8 mouse cellular contexts compared by ENCODE assay signal in the genomic region with DNA sequence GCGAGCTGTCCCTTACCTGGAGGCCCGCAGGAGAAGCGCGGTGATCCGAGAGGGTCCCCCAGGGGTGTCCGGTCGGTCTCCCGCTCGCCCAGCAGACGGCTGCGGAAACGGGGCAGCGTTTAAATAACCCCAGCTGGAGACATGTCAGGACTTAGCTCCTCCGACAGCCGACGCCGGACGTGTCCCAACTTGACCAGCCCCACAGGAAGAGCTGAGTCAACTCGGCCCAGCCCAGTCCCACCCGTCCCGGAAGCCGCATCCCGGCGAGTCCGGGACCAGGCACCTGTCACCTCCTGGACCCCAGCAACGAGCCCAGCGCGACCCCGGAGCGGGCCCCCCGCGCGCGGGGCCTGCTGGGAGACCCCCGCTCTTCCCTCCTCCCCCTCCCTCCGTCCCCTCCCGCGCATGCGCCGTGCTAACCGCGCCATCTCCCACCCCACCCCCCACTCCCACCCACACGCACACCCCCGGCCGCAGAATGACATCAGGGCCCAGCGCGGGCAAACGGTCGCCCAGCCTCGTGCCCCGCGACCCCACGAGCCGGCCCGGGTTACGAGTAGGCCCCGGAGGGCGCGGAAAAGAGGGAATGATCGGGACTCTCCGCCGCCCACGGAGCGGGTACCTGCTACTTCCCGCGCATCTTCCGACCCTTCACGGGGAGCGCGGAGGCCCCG. TPM values are rescaled to one million over a fixed set of nuclear protein-coding genes. Genes with fewer than 3 reads are reported as not detected.
DNase-seq lines count a peak whose midpoint lies in the region; ATAC-seq lines count a peak whose summit lies in the region.

No protein-coding gene starts in this region.

- peak overlapping the region; percentile 98 for H3K27ac ChIP-seq in hindbrain, embryonic 11.5 days (ENCODE audit: low read depth, low read length)

- under 1% methylated on average over 42 of the region's 71 CpGs for WGBS in hindbrain, embryonic 11.5 days

- H3K9me3 ChIP-seq in hindbrain, embryonic 11.5 days (ENCODE audit: control insufficient read depth, low read length) = no peaks in the 10 kb centered on the region

- DNase-seq in MEL-GATA-1-ER (ENCODE audit: extremely low read depth, low read depth) = peak; percentile 33
- peak; percentile 77 for DNase-seq in cerebellum, adult 9-10 months
- peak; percentile 91 for DNase-seq in hindbrain, embryonic 11.5 days (ENCODE audit: low spot score)
- peak; percentile 67 to 71 for DNase-seq in layer of hippocampus, postnatal 25 days (ENCODE audit: extremely low spot score in 1 of 2, low spot score in 1 of 2)
- peak; percentile 85 for DNase-seq in lung, postnatal 25 days (ENCODE audit: low spot score)
- DNase-seq in retina, adult 2 months (ENCODE audit: low read depth, low spot score) = peak; percentile 60
- peak; percentile 77 to 83 for DNase-seq in thymus, postnatal 36 days

- H3K4me3 ChIP-seq in hindbrain, embryonic 11.5 days (ENCODE audit: low read depth, low read length) = peak overlapping the region; percentile 89

- H3K36me3 ChIP-seq in hindbrain, embryonic 11.5 days (ENCODE audit: control insufficient read depth, insufficient read depth, low read length) = no peaks in the 10 kb centered on the region; the same call in 1 of the 2 replicates

- H3K9ac ChIP-seq in hindbrain, embryonic 11.5 days (ENCODE audit: low read depth, low read length) = peak overlapping the region; percentile 99

- H3K27me3 ChIP-seq in hindbrain, embryonic 11.5 days (ENCODE audit: control insufficient read depth, insufficient read depth, low read length) = no peaks in the 10 kb centered on the region

- peak; percentile 38 for ATAC-seq in frontal cortex, adult (ENCODE audit: low TSS enrichment)
- ATAC-seq in hindbrain, embryonic 11.5 days (ENCODE audit: low FRiP score) = peak; percentile 84

- 0 out of 2 replicates have a peak, but pooled peaks cover 6% of the 10 kb centered on the region for H3K4me1 ChIP-seq in hindbrain, embryonic 11.5 days (replicated peaks; ENCODE audit: control insufficient read depth, insufficient read depth, low read length)

- H3K4me2 ChIP-seq in hindbrain, embryonic 11.5 days (replicated peaks; ENCODE audit: low read depth, low read length) = peak overlapping the region; percentile 72

RNA-seq across cellular contexts. Expression of a gene that starts 0.5 kb away (rescaled TPM):
- 76.6 and 87.8 TPM in 2 replicates for polyA plus RNA-seq in hindbrain, embryonic 11.5 days (2014; fragmentation: Nextera tagmentation; extraction: Ambion mirVana)
- total RNA-seq in layer of hippocampus, postnatal 25 days (2021) = 10 to 100 TPM; 56.5 to 57.5 TPM

RNA-seq across cellular contexts. Expression of a gene that starts 36.1 kb away (rescaled TPM):
- polyA plus RNA-seq in hindbrain, embryonic 11.5 days (2014; fragmentation: Nextera tagmentation; extraction: Ambion mirVana) = 18.2 and 20.3 TPM in 2 replicates
- total RNA-seq in layer of hippocampus, postnatal 25 days (2021) = 10 to 100 TPM; 32.2 to 33.3 TPM

Comparison
In these comparisons a context has a peak if more than half of its experiments do, and no peak if none do; other contexts are left out.
1. Peak in every context shown above with its lines: DNase-seq, ATAC-seq, H3K4me3 ChIP-seq and H3K27ac ChIP-seq.
2. DNase-seq: peak in every context shown above with its lines; median percentile 91 in hindbrain, embryonic 11.5 days; 85 in lung, postnatal 25 days; 80 in thymus, postnatal 36 days; 77 in cerebellum, adult 9-10 months; 69 in layer of hippocampus, postnatal 25 days; 60 in retina, adult 2 months; 33 in MEL-GATA-1-ER.